Mouse (Mus musculus): ENCODE measurements around the gene Wscd1.
"Not testable (repeated sequence)": the region's sequence is repeated elsewhere in the genome, so short reads cannot be mapped to it uniquely, and the experiment has no call there.

The Wscd1 gene

GRCm38 (mm10) chr11:71771074-71771473 lies 21.4 kb downstream of the Wscd1 start:
- DNase-seq, result peak; percentile 79

GRCm38 (mm10) chr11:71772056-71772455 lies 22.3 kb downstream of the Wscd1 start:
- DNase-seq, result no peak

GRCm38 (mm10) chr11:71772802-71773201 lies 23.1 kb downstream of the Wscd1 start:
- no peak for DNase-seq

GRCm38 (mm10) chr11:71773986-71774767 lies 24.5 kb downstream of the Wscd1 start:
- DNase-seq, result no peak

- DNase-seq, result no peak
These were observed 25.3 kb downstream of the Wscd1 start for GRCm38 (mm10) chr11:71775056-71775455.

GRCm38 (mm10) chr11:71779642-71780041 lies 29.9 kb downstream of the Wscd1 start:
- no peak for DNase-seq

GRCm38 (mm10) chr11:71781737-71782354 lies 32.1 kb downstream of the Wscd1 start:
- no peak for DNase-seq

GRCm38 (mm10) chr11:71785499-71785898 lies 35.8 kb downstream of the Wscd1 start:
- DNase-seq, result no peak

- no peak for DNase-seq
These were observed 38.5 kb downstream of the Wscd1 start for GRCm38 (mm10) chr11:71788209-71788608.

- no peak for DNase-seq
These were observed 40.5 kb downstream of the Wscd1 start for GRCm38 (mm10) chr11:71790227-71790626.

GRCm38 (mm10) chr11:71799206-71799605 lies 49.5 kb downstream of the Wscd1 start:
- DNase-seq, result no peak

- DNase-seq, result no peak
These were observed 58.8 kb downstream of the Wscd1 start for GRCm38 (mm10) chr11:71808521-71808920.

GRCm38 (mm10) chr11:71811828-71812227 lies 62.1 kb downstream of the Wscd1 start:
- no peak for DNase-seq

GRCm38 (mm10) chr11:71812921-71813320 lies 63.2 kb downstream of the Wscd1 start:
- DNase-seq, result no peak

- DNase-seq, result no peak
These were observed 64.8 kb downstream of the Wscd1 start for GRCm38 (mm10) chr11:71814511-71814910.

GRCm38 (mm10) chr11:71815326-71815725 lies 65.6 kb downstream of the Wscd1 start:
- DNase-seq, result no peak

- no peak for DNase-seq
These were observed 67.2 kb downstream of the Wscd1 start for GRCm38 (mm10) chr11:71816918-71817317.

GRCm38 (mm10) chr11:71817341-71817740 lies 67.6 kb downstream of the Wscd1 start:
- peak; percentile 30 for DNase-seq

GRCm38 (mm10) chr11:71818111-71818510 lies 68.4 kb downstream of the Wscd1 start:
- no peak for DNase-seq

- DNase-seq, result no peak
These were observed 70.2 kb downstream of the Wscd1 start for GRCm38 (mm10) chr11:71819901-71820300.

GRCm38 (mm10) chr11:71820847-71821246 lies 71.1 kb downstream of the Wscd1 start:
- DNase-seq, result peak; percentile 31

- not testable (repeated sequence) for DNase-seq
These were observed 71.8 kb downstream of the Wscd1 start for GRCm38 (mm10) chr11:71821526-71821925.

- DNase-seq, result no peak
These were observed 72.3 kb downstream of the Wscd1 start for GRCm38 (mm10) chr11:71822031-71822430.

- DNase-seq, result no peak
These were observed 75.3 kb downstream of the Wscd1 start for GRCm38 (mm10) chr11:71824971-71825370.
